Mouse (Mus musculus) heart, postnatal 36 days (tissue): ENCODE results near the gene 4921524J17Rik. TPM values are rescaled to one million over a fixed set of nuclear protein-coding genes. Genes with fewer than 3 reads are reported as not detected.

Experiments
- total RNA-seq, 2 experiments: library from RNA; stranded (reverse); gene quantifications; 2 replicates each; pipeline ENCODE4 v1.2.3; 2021

The 4921524J17Rik gene
- total RNA-seq, 2 experiments from 2014 or later, result 19.7 to 20.9 TPM

Other genes starting within 250 kb of the 4921524J17Rik start
- not detected for gene Olfr371, start 206.8 kb downstream of the 4921524J17Rik start, total RNA-seq
- 1 to 10 TPM; 5.8 to 8.2 TPM for gene Orc6, start 133.2 kb downstream of the 4921524J17Rik start, total RNA-seq
- 10 to 100 TPM; 70.7 to 71.1 TPM for gene Vps35, start 133.0 kb downstream of the 4921524J17Rik start, total RNA-seq
- gene Mylk3, start 46.5 kb downstream of the 4921524J17Rik start, total RNA-seq, result 100 to 1,000 TPM; 418 to 460 TPM
- 10 to 100 TPM; 37.8 to 41.5 TPM for gene Gpt2, start 59.7 kb upstream of the 4921524J17Rik start, total RNA-seq
- 100 to 1,000 TPM; 256 to 272 TPM for gene Dnaja2, start 122.5 kb upstream of the 4921524J17Rik start, total RNA-seq